Mouse (Mus musculus): ENCODE measurements around the gene Gpr62. TPM values are rescaled to one million over a fixed set of nuclear protein-coding genes. Genes with fewer than 3 reads are reported as not detected.
A peak's percentile ranks its signal among the peaks of the same experiment; 100 is the strongest.

Gene Gpr62
- polyA plus RNA-seq, 1 experiment from 2014 or later, result not detected

GRCm38 (mm10) chr9:106429221-106430014 lies 36.3 kb downstream of the Gpr62 start, which contains the start of gene Rpl29:
Gene Rpl29 (plus strand): TSS chr9:106429454.
- H3K4me1 ChIP-seq (ENCODE audit: insufficient read depth), result peaks cover 8% of the 10 kb centered on the region; the same call in 1 of the 2 replicates

GRCm38 (mm10) chr9:106428719-106429220 lies 37.0 kb downstream of the Gpr62 start:
- ATAC-seq (peak; percentile 20), DNase-seq (no peak)
- Histone ChIP-seq H3K27ac (ENCODE audit: low read depth) (peak overlapping the region; percentile 88), H3K9ac (replicated peaks) (peak overlapping the region; percentile 61), H3K36me3 (replicated peaks; ENCODE audit: insufficient read depth, low read length) (peaks cover 29% of the 10 kb centered on the region), H3K4me2 (ENCODE audit: low read depth, low read length) (peak overlapping the region; percentile 92), H3K27me3 (ENCODE audit: insufficient read depth, low read length) (no peaks in the 10 kb centered on the region), H3K9me3 (ENCODE audit: low read length) (no peaks in the 10 kb centered on the region), H3K4me3 (ENCODE audit: low read depth, low read length) (peak overlapping the region; percentile 91), H3K4me1 (ENCODE audit: insufficient read depth) (peaks cover 8% of the 10 kb centered on the region; the same call in 1 of the 2 replicates)
- WGBS (ENCODE audit: insufficient replicate concordance), result 17% methylated on average over 11 of the region's 11 CpGs
- TF ChIP-seq EP300 (IDR thresholded peaks at IDR 0.05; ENCODE audit: low read depth) (no peak), CTCF (IDR thresholded peaks at IDR 0.05; ENCODE audit: low read depth) (no peak)

More at GRCm38 (mm10) chr9:106429221-106430014, 36.3 kb downstream of the Gpr62 start, which contains the start of gene Rpl29:
- Histone ChIP-seq H3K27me3 (ENCODE audit: insufficient read depth, low read length) (no peaks in the 10 kb centered on the region), H3K9ac (replicated peaks) (peak within 1 kb of the TSS; percentile 88), H3K27ac (ENCODE audit: low read depth) (peak within 1 kb of the TSS; percentile 95), H3K4me2 (ENCODE audit: low read depth, low read length) (peak within 1 kb of the TSS; percentile 92), H3K36me3 (replicated peaks; ENCODE audit: insufficient read depth, low read length) (peaks cover 29% of the 10 kb centered on the region), H3K4me3 (ENCODE audit: low read depth, low read length) (peak within 1 kb of the TSS; percentile 91), H3K9me3 (ENCODE audit: low read length) (no peaks in the 10 kb centered on the region)
- WGBS (ENCODE audit: insufficient replicate concordance), result under 1% methylated on average over 55 of the region's 55 CpGs
- ATAC-seq (peak; percentile 92), DNase-seq (peak; percentile 93)
- TF ChIP-seq EP300 (IDR thresholded peaks at IDR 0.05; ENCODE audit: low read depth), result peak; percentile 50; the same call in 1 of the 2 replicates
- no peak for TF ChIP-seq CTCF (IDR thresholded peaks at IDR 0.05; ENCODE audit: low read depth)

- H3K27ac ChIP-seq (ENCODE audit: low read depth), result no peak overlapping the region
- no peak overlapping the region for H3K9ac ChIP-seq (replicated peaks)
- DNase-seq (peak; percentile 85), ATAC-seq (peak; percentile 85)
- no peak overlapping the region; the same call in 1 of the 2 replicates for H3K4me3 ChIP-seq (ENCODE audit: low read depth, low read length)
- peak; percentile 98 for TF ChIP-seq CTCF (IDR thresholded peaks at IDR 0.05; ENCODE audit: low read depth)
- no peak for TF ChIP-seq EP300 (IDR thresholded peaks at IDR 0.05; ENCODE audit: low read depth)
- peak overlapping the region; percentile 41; the same call in 1 of the 2 replicates for H3K4me2 ChIP-seq (ENCODE audit: low read depth, low read length)
- H3K36me3 ChIP-seq (replicated peaks; ENCODE audit: insufficient read depth, low read length), result no peaks in the 10 kb centered on the region
- H3K9me3 ChIP-seq (ENCODE audit: low read length), result no peaks in the 10 kb centered on the region
- peaks cover 10% of the 10 kb centered on the region for H3K4me1 ChIP-seq (ENCODE audit: insufficient read depth)
- WGBS (ENCODE audit: insufficient replicate concordance), result 0% methylated on average over 3 of the region's 3 CpGs
- peaks cover 26% of the 10 kb centered on the region for H3K27me3 ChIP-seq (ENCODE audit: insufficient read depth, low read length)
Observed at GRCm38 (mm10) chr9:106421865-106422160, 43.9 kb downstream of the Gpr62 start.

- ATAC-seq, result peak; percentile 43
- no peak for TF ChIP-seq CTCF (IDR thresholded peaks at IDR 0.05; ENCODE audit: low read depth)
- no peak for TF ChIP-seq EP300 (IDR thresholded peaks at IDR 0.05; ENCODE audit: low read depth)
- Histone ChIP-seq H3K4me1 (ENCODE audit: insufficient read depth) (peaks cover 10% of the 10 kb centered on the region), H3K4me2 (ENCODE audit: low read depth, low read length) (peak overlapping the region; percentile 41; the same call in 1 of the 2 replicates), H3K9ac (replicated peaks) (no peak overlapping the region), H3K27ac (ENCODE audit: low read depth) (no peak overlapping the region), H3K4me3 (ENCODE audit: low read depth, low read length) (no peak overlapping the region; the same call in 1 of the 2 replicates), H3K9me3 (ENCODE audit: low read length) (no peaks in the 10 kb centered on the region), H3K36me3 (replicated peaks; ENCODE audit: insufficient read depth, low read length) (no peaks in the 10 kb centered on the region), H3K27me3 (ENCODE audit: insufficient read depth, low read length) (peaks cover 26% of the 10 kb centered on the region)
- no peak for DNase-seq
- WGBS (ENCODE audit: insufficient replicate concordance), result 11% methylated on average over 18 of the region's 18 CpGs
Observed at GRCm38 (mm10) chr9:106421033-106421864, 44.5 kb downstream of the Gpr62 start.

DNA sequence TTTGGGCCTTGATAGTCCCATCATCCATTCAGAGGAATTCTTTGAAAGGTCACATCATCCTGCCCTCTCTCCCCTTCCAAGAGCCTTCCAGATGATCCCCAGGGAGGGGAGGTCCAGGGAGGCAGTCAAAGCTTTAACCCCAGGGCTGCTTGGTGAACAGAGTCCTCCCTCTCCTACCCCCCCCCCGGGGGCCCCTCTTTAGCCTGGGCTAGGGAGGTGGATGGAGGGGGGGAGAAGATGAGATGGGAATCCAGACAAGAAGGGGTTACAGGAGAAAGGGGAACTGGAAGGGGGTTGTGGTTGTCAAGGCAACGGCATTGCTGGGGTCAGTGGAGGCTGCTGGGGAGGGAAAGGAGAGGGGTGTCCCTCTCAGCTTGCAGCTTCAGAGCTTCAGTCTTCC lies 45.1 kb downstream of the Gpr62 start:
- Histone ChIP-seq H3K9ac (replicated peaks) (no peak overlapping the region), H3K4me1 (ENCODE audit: insufficient read depth) (peaks cover 10% of the 10 kb centered on the region), H3K9me3 (ENCODE audit: low read length) (no peaks in the 10 kb centered on the region), H3K4me3 (ENCODE audit: low read depth, low read length) (no peak overlapping the region), H3K27me3 (ENCODE audit: insufficient read depth, low read length) (peaks cover 26% of the 10 kb centered on the region), H3K4me2 (ENCODE audit: low read depth, low read length) (no peak overlapping the region), H3K27ac (ENCODE audit: low read depth) (no peak overlapping the region), H3K36me3 (replicated peaks; ENCODE audit: insufficient read depth, low read length) (no peaks in the 10 kb centered on the region)
- 8% methylated on average over 2 of the region's 2 CpGs for WGBS (ENCODE audit: insufficient replicate concordance)
- TF ChIP-seq EP300 (IDR thresholded peaks at IDR 0.05; ENCODE audit: low read depth) (no peak), CTCF (IDR thresholded peaks at IDR 0.05; ENCODE audit: low read depth) (no peak)
- DNase-seq, result no peak
- no peak for ATAC-seq
